Mouse (Mus musculus) ES-CJ7 (cell line): ENCODE results near the gene Gm10272.
"Not testable (repeated sequence)": the region's sequence is repeated elsewhere in the genome, so short reads cannot be mapped to it uniquely, and the experiment has no call there.

Experiments used
- DNase-seq: peaks from one replicate; pipeline ENCODE4 v3.0.0; 2011; ENCODE audit warnings: low read depth, low spot score

The Gm10272 gene

DNA sequence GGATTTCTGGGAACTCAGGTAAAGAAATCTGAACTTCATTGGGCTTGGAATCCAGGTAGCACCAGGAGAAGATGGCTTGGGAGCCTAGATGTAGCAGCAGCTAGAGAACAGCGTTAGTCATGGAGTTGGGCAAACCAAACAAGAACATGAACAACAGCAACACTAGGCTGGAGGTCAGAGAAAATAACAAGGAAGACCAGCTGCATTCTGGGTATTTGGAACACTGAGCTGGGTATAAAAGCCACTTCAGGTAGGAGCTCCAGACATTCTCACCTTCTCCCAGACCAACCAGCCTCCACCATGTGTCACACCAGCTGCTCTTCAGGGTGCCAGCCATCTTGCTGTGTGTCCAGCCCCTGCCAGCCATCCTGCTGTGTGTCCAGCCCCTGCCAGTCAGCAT, at the start of gene Gm10272:
Gene Gm10272 (plus strand): TSS at position 301 of the 400 bp plus-strand sequence.
- DNase-seq: no peak

DNA sequence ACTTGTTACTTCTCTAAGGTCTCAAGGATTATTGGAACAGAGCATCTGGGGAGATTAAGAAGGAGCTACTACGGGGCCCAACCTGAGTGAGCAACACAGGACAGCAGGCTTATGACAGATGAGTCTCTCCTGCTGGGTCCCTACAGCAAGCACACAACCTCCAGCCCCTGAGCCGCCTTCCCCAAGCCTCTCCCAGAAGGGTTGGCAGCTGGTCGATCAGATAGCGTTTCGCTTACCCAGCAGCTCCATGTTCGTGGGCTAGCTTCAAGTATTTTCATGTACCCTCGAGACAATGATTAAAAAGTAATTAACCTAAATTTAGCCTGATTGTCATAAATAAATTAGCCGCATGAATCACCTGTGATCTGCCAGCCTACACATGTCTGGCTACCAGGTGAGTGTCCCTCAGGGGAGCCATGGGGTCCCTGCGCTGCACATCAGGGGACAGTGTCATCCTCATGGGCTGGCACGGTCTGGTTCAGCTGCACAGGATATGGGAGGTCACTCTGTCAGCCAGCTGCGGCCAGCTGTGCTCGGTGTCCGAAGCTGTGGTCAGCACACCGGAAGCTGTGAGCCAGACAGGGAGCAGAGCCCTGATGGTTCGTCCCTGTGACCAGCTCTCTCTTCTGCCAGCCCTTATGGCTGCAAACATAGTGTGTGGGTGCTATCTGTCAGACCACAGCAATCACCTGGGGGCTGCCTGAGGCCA, 48.0 kb upstream of the Gm10272 start:
- DNase-seq: no peak

DNA sequence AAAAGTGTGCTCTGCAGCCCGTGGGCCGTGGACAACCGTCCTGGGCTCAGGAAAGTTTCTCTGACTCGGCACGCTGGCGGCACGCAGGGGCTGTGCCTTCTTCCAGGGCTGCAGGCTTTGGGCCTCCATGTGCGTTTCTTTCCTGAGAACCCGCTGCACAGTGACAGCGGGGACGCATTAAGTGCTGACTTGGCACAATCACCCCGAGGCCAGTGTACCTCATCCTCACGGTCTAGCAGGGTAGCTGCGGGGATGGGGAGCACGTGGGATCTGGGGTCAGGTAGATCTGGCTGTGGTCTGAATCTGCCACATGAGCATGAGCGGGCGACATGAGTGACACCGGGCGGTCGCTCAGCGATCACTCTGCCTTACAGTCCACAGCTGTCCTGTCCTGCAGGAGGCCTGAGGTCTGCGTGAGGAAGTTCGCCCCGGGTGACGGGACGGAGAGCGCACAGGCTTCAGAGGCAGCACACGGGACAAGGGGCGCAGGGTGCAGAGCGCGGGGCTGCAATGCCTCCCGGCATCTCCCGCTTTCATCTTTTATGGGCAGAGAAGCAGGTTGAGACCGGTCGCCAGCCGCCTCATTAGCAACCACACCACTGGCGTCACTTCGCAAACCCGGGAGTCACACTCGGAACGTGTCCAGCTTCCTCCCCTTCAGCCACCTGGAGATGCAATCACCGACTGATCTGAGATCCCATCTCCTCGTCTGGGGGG, 42.3 kb upstream of the Gm10272 start:
- peak; percentile 25 for DNase-seq

DNA sequence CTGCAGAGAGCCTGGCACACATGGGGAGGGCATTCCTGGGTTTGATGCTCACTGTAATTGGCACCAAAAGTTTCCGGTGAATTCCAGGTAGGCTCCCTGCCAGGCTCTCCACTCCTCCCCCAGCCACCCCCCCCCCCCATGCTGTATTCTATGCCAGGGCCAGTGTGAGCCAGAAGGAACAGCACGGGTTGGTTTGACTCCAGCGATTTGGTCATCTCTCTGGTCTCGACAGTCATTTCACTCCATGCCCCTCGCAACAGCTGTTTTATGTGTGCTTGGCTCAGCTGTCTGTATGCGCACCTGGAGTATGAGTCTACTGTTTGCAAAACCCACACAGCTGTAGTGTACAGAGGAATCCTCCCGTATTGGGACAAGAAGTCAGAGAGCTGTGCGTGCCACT, 40.1 kb upstream of the Gm10272 start:
- no peak for DNase-seq

DNA sequence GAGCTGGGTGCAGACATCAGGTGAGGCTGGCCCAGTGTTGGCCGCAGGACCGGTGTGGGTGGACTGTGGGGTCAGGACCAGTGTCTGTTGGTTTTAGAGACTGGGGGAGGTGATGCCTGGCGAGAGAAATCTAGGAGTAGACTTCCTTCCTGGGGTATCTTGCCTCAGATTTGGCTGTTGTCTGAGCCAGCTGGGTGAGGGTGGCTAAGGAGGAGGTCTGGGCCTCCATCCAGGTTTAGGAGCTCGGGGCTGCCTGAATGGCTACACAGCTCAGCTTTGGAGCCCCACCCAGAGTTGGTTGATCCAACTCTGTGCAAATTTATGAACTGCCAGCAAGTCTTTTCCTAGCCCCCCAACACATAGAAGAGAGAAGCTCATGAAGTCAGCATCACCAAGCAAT, 39.0 kb upstream of the Gm10272 start:
- no peak for DNase-seq

DNA sequence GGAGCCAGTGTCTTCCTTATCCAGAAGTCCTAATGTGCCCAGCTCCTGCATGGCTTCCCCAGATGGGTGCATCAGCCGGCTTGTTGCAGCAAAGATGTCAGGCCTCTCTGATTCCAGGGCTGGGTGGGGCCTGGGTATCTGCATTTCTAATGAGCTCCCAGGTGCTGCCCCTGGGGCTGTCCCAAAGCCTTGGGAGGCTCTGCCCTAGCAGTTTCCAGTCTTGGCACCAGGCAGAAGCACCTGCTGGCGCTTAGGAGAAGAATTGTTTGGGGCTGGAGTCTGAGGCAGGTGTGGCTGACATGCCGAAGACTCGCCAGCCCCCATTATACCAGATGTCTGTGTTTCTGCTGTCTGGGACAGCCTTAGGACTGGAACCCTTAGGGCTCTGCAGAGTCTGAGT, 35.7 kb upstream of the Gm10272 start:
- no peak for DNase-seq

DNA sequence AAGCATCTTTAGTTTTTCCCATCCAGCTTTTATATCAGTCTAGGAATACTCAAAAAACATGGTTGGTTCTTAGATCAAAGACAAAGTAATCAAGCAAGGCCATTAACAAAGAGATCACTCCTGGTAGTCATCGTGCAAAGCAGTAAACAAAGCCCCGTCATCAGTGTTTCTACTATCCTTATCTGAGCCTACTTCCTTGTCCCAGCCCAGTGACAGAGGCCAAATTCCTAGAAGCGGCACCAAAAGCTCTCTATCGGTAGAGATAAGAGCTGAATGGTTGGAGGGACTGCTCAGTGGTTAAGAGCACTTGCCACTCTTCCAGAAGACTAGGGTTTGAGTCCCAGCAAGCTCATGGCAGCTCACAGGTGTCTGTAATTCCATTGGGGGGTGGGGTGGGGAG, 34.9 kb upstream of the Gm10272 start:
- no peak for DNase-seq

DNA sequence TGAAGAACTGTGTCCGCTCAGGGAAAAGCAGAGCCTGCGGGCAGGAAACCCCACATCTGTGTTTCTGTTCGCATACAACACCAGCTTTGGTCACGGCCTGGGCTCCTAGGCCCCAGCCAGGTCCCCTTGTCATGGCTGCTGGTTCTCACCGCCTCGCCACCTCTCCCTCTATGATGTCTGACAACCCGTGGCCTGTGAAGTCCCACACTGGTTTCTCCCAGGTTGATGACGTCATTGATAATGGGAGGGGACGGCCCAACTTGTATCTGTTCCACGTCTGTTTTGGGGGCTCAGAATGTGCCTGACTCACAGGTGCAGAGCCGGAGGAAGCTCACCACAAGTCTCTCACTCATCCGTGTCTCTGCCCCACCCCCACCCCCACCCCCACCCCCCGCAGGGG, 32.7 kb upstream of the Gm10272 start:
- DNase-seq: no peak

DNA sequence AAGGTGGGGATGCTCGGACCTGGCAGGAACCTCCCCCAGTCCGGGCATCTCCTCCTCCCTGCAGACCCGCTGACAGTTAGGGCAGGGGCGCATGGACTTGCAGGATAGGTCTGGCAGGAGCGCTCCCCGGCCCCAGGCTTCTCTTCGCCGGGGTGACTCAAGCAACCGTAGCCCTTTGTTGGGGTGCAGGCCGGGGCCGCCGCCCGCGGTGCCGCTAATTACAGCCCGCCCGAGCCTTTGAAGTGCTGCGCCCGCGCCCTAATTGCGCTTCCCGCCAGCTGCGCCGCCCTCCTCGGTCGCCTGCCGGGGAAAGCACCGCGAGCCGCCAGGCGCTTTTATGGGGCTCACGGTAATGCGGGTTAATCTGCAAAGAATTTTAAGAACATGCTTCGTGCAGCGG, 28.9 kb upstream of the Gm10272 start:
- DNase-seq: no peak

DNA sequence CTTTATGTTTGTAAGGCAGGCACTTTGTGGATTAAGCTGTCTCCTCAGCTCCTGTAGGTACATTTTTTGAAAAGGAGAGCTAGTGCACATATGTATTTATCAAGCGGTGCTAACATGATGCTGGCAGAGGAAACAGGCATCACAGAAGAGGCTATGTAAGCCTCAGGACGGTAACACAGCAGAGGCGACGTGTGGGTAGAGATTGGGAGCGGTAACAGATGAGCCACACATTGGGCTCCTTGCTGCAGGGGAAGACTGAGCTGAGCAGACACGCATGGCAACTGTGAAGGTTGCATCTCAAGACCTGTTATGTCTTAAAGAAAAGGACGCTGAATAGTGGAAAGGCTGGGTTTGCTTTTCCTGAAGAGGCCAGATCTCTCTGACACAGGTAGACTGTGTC, 23.4 kb upstream of the Gm10272 start:
- DNase-seq: no peak

DNA sequence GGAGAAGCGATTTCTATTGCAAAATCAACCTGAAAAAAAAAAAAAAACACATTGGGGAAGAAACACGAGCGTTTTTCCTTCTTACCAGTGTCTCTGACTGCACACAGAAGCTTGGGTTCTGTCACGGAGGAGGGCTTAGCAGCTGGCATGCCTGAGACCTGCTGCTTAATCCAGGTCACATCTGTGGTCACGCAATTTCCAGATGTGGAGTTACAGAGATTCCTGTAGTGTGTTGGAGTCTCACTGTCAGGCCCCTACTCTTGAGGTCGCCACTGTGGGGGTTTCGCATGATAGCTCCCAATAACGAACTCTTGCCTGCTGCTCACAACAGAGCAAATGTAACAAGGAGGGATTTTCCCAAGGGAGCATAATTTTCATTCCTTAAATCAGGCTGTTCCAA, 22.2 kb upstream of the Gm10272 start:
- DNase-seq: no peak

DNA sequence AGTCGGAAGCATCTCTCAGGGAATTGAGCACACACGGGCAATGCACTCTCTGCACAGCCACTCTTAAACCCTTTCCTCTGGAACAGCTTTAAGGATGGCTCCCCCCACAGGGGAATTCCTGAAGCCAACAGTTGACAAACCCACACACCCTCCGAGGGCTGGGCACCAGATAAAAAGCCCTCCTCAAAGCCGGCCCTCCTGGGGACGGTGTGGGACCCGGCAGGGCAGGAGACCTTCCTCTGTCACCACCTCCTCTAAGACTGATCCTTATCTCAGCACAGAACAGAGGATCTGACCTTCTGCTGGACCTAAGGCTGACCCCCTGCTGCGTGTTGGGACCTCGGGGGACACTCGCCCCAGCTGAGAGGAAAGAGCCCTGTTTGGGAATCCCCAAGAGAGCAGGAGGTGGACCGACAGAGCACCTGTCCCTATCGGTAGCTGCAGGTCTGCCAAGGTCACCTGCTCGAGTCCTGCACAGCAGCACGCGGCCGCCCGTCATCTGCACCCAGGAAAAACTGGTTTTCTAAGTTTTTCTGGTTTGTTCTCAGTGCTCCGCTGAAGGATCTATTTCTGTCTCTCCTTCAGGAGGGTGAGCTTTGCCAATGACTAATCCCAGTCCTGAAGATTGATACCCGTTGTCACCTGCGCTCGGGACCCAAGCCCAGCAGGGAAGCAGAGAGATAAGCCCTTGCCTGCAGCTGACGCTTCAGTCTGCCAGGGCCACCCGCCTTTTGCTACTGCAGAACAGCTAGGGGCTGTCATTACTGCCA, 20.3 kb upstream of the Gm10272 start, which contains the start of gene Tspear:
Gene Tspear (plus strand): TSS at position 675 of the 770 bp plus-strand sequence.
- DNase-seq: no peak

DNA sequence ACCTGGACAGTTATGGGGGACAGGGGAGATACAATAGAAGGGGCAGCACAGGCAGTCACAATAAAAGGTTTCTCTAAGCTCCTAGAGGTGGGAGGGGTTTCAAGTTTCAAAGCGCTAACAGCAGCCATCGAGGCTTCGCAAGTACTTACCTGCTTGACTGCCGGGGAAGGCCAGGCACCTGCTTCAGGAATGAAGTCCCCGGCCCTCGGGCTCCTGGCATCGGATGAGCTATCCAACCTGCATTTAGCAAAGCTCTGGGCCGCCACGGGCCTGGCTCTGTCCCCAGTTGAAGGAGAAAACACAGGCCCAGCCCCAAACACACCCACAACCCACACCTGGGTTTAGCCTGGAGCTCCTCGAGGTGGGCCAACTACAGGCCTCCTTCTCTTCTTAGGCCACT, 19.4 kb upstream of the Gm10272 start:
- no peak for DNase-seq

DNA sequence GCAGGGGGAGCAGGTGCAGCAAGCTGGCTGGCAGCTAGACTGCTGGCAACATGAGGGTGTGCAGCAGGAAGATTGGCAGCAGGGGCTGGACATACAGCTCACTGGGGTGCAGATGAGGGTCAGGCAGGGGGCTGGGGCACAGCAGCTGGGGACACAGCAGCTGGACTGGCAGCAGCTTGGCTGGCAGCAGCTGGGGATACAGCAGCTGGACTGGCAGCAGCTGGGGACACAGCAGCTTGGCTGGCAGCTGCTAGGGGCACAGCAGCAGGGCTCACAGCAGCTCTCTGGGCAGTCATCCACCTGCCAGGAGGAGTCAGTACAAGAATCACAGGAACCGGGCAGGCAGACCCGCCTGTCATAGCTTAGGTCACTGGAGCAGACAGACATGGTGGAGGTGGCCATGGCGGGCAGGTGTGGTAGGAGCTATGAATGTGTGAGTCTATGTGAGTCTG, 16.0 kb upstream of the Gm10272 start, which contains the start of gene Gm19402:
Gene Gm19402 (minus strand): TSS at position 402 of the 452 bp plus-strand sequence.
- DNase-seq: not testable (repeated sequence)

DNA sequence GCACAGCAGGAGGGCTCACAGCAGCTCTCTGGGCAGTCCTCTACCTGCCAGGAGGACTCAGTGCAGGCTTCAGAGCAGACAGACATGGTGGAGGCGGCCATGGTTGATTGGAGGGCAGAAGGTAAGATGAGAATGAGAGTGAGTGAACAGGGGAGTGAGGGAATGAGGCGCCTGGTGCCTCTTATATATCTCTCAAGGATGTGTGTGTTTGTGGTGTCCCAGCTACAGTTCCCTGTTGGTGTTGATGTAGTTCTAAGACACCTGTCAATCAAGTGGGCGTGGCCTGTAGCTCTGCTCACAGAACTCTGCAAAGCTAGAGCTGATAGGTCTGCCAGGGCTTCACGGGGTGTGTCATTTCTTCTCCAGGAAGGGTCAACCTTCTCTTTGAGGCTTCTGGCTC, 9.3 kb upstream of the Gm10272 start, which contains the start of gene Gm9508:
Gene Gm9508 (minus strand): TSS at position 101 of the 400 bp plus-strand sequence.
- peak; percentile 22 for DNase-seq

DNA sequence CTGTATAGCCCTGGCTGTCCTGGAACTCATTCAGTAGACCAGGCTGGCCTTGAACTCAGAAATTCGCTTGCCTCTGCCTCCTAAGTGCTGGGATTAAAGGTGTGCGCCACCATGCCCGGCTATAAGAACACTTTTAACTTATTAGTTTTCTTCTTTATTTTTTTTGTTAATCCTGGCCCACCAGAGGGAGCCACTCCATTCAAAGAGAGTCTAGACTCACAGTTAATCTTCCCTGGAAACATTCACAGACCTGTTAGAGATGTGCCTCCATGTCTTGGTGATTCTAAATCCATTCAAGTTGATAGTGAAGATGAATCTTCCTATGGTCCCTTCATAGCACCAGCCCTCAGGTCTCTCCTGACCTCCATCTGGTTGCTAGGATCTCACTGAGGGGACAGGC, 3.4 kb downstream of the Gm10272 start:
- no peak for DNase-seq

DNA sequence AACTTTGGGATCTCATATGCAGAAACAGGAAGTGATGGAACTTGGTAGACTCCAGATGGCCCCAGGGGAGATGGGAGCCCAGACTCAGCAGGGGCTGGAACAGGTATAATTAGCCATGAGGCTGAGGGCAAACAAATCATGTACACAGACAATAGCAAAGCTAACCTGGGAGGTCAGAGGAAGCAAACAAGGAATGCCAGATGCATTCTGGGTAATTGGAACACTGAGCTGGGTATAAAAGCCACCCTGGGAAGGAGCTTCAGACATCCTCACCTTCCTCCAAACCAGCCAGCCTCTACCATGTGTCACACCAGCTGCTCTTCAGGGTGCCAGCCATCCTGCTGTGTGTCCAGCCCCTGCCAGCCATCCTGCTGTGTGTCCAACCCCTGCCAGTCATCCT, 4.7 kb downstream of the Gm10272 start, which contains the start of gene Gm10024:
Gene Gm10024 (plus strand): TSS at position 301 of the 400 bp plus-strand sequence.
- not testable (repeated sequence) for DNase-seq

DNA sequence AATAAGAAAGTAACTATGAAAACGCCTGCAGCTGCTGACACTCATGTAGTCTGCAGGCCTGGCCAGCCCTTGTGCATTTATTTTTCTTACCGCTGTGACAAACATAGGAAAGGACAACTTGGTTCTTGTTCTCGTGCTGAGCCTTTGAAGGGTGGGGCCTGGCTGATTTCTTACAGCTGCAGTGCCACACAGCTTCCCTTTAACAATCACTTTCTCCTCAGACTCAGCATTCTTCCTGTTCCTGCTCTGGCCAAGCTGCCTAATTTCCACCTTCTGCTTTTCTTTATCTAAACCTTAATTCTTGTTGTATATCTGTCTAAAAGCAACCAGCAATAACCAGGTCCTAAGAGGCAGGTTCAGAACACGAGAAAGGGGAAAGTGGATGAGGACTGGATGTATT, 7.3 kb downstream of the Gm10272 start:
- no peak for DNase-seq

DNA sequence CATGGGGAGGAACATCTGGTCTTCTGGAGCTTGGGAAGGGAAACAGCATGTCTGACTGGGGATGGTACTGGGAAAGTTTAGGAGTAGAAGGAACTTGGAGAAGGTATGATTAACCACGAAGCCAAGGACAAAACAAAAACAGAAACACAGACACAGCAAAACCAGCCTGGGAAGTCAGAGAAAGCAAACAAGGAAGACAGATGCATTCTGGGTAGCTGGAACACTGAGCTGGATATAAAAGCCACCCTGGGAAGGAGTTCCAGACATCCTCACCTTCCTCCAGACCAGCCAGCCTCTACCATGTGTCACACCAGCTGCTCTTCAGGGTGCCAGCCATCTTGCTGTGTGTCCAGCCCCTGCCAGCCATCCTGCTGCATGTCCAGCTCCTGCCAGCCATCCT, 9.1 kb downstream of the Gm10272 start, which contains the start of gene Gm10142:
Gene Gm10142 (plus strand): TSS at position 301 of the 400 bp plus-strand sequence.
- DNase-seq: no peak

DNA sequence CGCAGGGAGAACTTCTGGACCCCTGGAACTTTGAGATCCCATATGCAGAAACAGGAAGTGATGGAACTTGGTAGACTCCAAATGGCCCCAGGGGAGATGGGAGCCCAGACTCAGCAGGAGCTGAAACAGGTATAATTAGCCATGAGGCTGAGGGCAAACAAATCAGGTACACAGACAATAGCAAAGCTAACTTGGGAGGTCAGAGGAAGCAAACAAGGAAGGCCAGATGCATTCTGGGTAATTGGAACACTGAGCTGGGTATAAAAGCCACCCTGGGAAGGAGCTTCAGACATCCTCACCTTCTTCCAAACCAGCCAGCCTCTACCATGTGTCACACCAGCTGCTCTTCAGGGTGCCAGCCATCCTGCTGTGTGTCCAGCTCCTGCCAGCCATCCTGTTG, 13.9 kb downstream of the Gm10272 start, which contains the start of gene Krtap12-1:
Gene Krtap12-1 (plus strand): TSS at position 301 of the 400 bp plus-strand sequence.
- DNase-seq: not testable (repeated sequence)

DNA sequence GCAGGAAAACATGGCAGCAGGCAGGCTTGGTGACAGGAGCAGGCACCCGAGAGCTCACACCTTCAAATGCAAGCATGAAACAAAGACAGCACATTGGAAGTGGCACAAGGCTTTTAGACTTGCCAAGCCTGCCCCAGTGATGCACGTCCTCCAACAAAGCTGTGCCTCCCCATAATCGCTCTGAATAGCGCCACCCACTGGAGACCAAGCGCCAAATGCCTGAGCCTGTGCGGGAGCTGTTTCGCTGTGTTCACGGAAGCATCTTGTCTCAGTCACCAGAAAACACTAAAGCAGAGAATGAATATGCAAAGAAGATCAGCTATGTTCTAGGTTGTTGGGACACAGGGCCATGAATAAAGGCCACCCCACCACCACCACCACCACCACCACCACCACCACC, 18.4 kb downstream of the Gm10272 start:
- DNase-seq: peak; percentile 25

DNA sequence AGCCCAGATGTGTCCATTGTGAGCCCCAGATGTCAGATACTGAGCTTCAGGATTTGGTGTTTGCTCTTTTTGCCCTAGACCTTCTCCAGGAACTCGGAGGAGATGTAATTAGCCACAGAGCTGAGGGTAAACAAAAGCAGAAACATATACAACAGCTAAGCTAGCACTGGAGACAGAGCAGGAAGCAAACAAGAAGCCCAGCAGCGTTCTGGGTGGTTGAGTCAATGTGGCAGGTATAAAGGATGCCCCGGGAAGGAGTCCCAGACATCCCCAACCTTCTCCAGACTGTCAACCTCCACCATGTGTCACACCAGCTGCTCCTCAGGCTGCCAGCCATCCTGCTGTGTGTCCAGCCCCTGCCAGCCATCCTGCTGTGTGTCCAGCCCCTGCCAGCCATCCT, 19.8 kb downstream of the Gm10272 start, which contains the start of gene Gm10100:
Gene Gm10100 (plus strand): TSS at position 301 of the 400 bp plus-strand sequence.
- DNase-seq: no peak
